ENCODE assay signal across 15 mouse cellular contexts in the genomic region with DNA sequence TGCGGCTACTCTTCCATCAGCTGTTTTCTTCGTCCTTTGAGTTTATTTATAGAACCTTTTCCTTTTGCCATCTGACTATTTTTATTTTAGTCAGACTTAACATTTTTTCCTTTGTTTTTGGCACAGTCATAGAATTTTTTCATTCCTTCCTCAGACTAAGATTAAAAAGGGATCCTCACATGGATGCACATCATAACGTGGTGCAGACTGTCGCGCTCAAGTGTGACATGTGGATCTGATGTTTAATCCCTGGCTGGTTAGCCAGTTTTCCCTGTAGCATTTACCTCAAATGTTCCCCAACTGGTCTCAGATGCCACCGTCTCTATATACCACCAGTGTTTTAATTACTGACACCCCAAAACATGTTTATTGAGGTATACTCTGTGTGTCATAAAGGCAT.
"Had no signal": no experiment of that assay in that cellular context is flagged by ENCODE, and none has a peak within 500 bp of the region (broad histone marks: within the 10 kb centered on the region; RNA-seq: fewer than 3 reads in every experiment).

No protein-coding gene starts in this region.

- H3K27ac ChIP-seq: neural tube, embryonic 15.5 days; stomach, embryonic 15.5 days; stomach, postnatal 0 days had no signal

- H3K36me3 ChIP-seq: neural tube, embryonic 15.5 days; stomach, embryonic 15.5 days had no signal

- DNase-seq: retina, postnatal 1 day; right cerebral cortex, adult 18-20 months; right cerebral cortex, postnatal 14 days; right cerebral cortex, postnatal 25 days; right cerebral cortex, postnatal 4 days; spleen, adult 18-20 months; thymus, adult 18-20 months; thymus, adult 2 months; thymus, postnatal 14 days; thymus, postnatal 25 days; thymus, postnatal 36 days; thymus, postnatal 4 days had no signal

- H3K4me1 ChIP-seq: neural tube, embryonic 15.5 days; stomach, embryonic 15.5 days had no signal

- H3K9me3 ChIP-seq: neural tube, embryonic 15.5 days; stomach, embryonic 15.5 days had no signal

- H3K9ac ChIP-seq: neural tube, embryonic 15.5 days; stomach, embryonic 15.5 days had no signal

- H3K4me2 ChIP-seq: neural tube, embryonic 15.5 days; stomach, embryonic 15.5 days had no signal

- H3K4me3 ChIP-seq: neural tube, embryonic 15.5 days; stomach, embryonic 15.5 days had no signal

- H3K27me3 ChIP-seq: neural tube, embryonic 15.5 days; stomach, embryonic 15.5 days had no signal
